Mouse (Mus musculus) frontal cortex, postnatal 36 days (tissue): Measurements from ENCODE around the gene Dpf2.
A peak's percentile ranks its signal among the peaks of the same experiment; 100 is the strongest.

Source experiments
- DNase-seq, 2 experiments: peaks; one replicate each; pipeline ENCODE4 v3.0.0; 2022; ENCODE audit warnings: low spot score in 2 of 2

The Dpf2 gene

GRCm38 (mm10) chr19:5913007-5913719 lies at the start of gene Dpf2:
Gene Dpf2 (minus strand): TSS chr19:5913010.
- no peak for DNase-seq

- no peak for DNase-seq
Observed at GRCm38 (mm10) chr19:5957371-5957770, 44.6 kb upstream of the Dpf2 start.

GRCm38 (mm10) chr19:5956685-5957084 lies 43.9 kb upstream of the Dpf2 start:
- DNase-seq = peak; percentile 73 to 79

- no peak for DNase-seq
Observed at GRCm38 (mm10) chr19:5955704-5956670, 43.2 kb upstream of the Dpf2 start.

GRCm38 (mm10) chr19:5954936-5955335 lies 42.1 kb upstream of the Dpf2 start:
- no peak for DNase-seq

- DNase-seq = no peak
Observed at GRCm38 (mm10) chr19:5954031-5954710, 41.4 kb upstream of the Dpf2 start.

- DNase-seq = no peak
Observed at GRCm38 (mm10) chr19:5953201-5953770, 40.5 kb upstream of the Dpf2 start.

- DNase-seq = no peak
Observed at GRCm38 (mm10) chr19:5952071-5952691, 39.4 kb upstream of the Dpf2 start.

GRCm38 (mm10) chr19:5951631-5952030 lies 38.8 kb upstream of the Dpf2 start:
- DNase-seq = no peak

GRCm38 (mm10) chr19:5950218-5950617 lies 37.4 kb upstream of the Dpf2 start:
- DNase-seq = no peak

- no peak for DNase-seq
Observed at GRCm38 (mm10) chr19:5945891-5946290, 33.1 kb upstream of the Dpf2 start.

- no peak for DNase-seq
Observed at GRCm38 (mm10) chr19:5945027-5945426, 32.2 kb upstream of the Dpf2 start.

GRCm38 (mm10) chr19:5944145-5944544 lies 31.3 kb upstream of the Dpf2 start:
- no peak for DNase-seq

GRCm38 (mm10) chr19:5943404-5943803 lies 30.6 kb upstream of the Dpf2 start:
- no peak for DNase-seq

- no peak for DNase-seq
Observed at GRCm38 (mm10) chr19:5942581-5942980, 29.8 kb upstream of the Dpf2 start.

- no peak for DNase-seq
Observed at GRCm38 (mm10) chr19:5940656-5941055, 27.8 kb upstream of the Dpf2 start.

- no peak for DNase-seq
Observed at GRCm38 (mm10) chr19:5940173-5940572, 27.4 kb upstream of the Dpf2 start.

- no peak for DNase-seq
Observed at GRCm38 (mm10) chr19:5939715-5940114, 26.9 kb upstream of the Dpf2 start.

GRCm38 (mm10) chr19:5938516-5938915 lies 25.7 kb upstream of the Dpf2 start:
- no peak for DNase-seq

- no peak for DNase-seq
Observed at GRCm38 (mm10) chr19:5937836-5938406, 25.1 kb upstream of the Dpf2 start.
